Mouse (Mus musculus): ENCODE measurements around the gene Bend6. TPM values are rescaled to one million over a fixed set of nuclear protein-coding genes. Genes with fewer than 3 reads are reported as not detected.

Bend6 gene
- total and polyA plus RNA-seq, 3 experiments: 0.04 to 0.08 TPM; not detected in 1

DNA sequence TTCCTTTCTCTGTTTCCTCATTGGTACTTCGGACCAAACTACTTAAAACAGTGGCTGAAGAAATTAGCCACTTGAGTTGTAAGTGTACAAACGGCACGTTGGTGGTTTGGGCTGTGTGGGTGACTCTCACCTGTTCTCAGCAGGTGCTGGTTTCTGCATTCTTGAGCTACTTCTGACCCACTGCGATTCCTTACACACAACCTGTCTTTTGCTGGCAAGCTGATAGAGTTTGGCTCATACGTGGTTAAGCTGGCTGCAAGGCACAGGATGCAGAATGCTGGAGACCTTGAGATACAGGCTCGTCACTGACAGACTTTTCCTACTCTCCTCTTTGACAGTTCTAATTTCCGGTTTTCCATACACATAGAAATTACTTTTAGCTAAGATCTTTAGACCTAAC lies 19.9 kb upstream of the Bend6 start:
- TF ChIP-seq CHD2 (IDR thresholded peaks at IDR 0.05; ENCODE audit: low read length) (no peak), MAX (IDR thresholded peaks at IDR 0.05; ENCODE audit: low read length) (no peak), ETS1 (IDR thresholded peaks at IDR 0.05; ENCODE audit: low read depth, low read length) (no peak), GATA1 (IDR thresholded peaks at IDR 0.05; ENCODE audit: low read depth, low read length) (no peak), POLR2AphosphoS2 (IDR thresholded peaks at IDR 0.05; ENCODE audit: low read length) (no peak), MYB (IDR thresholded peaks at IDR 0.05; ENCODE audit: low read depth, low read length) (no peak), USF1 (IDR thresholded peaks at IDR 0.05; ENCODE audit: low read depth, low read length) (no peak), KAT2A (conservative IDR thresholded peaks at IDR 0.05; ENCODE audit: low read depth, low read length) (no peak), E2F4 (IDR thresholded peaks at IDR 0.05; ENCODE audit: borderline replicate concordance, low read depth, low read length) (no peak), JUND (IDR thresholded peaks at IDR 0.05; ENCODE audit: low read depth, low read length) (no peak), CHD1 (IDR thresholded peaks at IDR 0.05; ENCODE audit: low read depth, low read length) (no peak), ZC3H11A (IDR thresholded peaks at IDR 0.05; ENCODE audit: low read depth, low read length) (no peak), TCF12 (IDR thresholded peaks at IDR 0.05; ENCODE audit: low read depth, low read length) (no peak), GABPA (IDR thresholded peaks at IDR 0.05; ENCODE audit: low read depth, low read length) (no peak), TAL1 (IDR thresholded peaks at IDR 0.05; ENCODE audit: low read length) (no peak)
- no peak overlapping the region for H3K4me3 ChIP-seq (ENCODE audit: control insufficient read depth in 1 of 2, insufficient read depth in 1 of 2, low read depth in 2 of 2, low read length in 2 of 2)
- no peaks in the 10 kb centered on the region for H3K27me3 ChIP-seq (ENCODE audit: control insufficient read depth in 1 of 2, insufficient read depth in 2 of 2, low read length in 2 of 2)
- no peaks in the 10 kb centered on the region for H3K4me1 ChIP-seq (ENCODE audit: control insufficient read depth in 1 of 2, insufficient read depth in 2 of 2, low read length in 2 of 2)
- H3K36me3 ChIP-seq (ENCODE audit: control insufficient read depth in 1 of 2, insufficient read depth in 2 of 2, low read length in 2 of 2): no peaks in the 10 kb centered on the region
- no peaks in the 10 kb centered on the region for H3K79me2 ChIP-seq (ENCODE audit: control insufficient read depth, insufficient read depth, low read length, poor library complexity)
- no peak overlapping the region for H3K27ac ChIP-seq (ENCODE audit: control insufficient read depth, low read depth, low read length)
- no peaks in the 10 kb centered on the region for H3K9me3 ChIP-seq (replicated peaks; ENCODE audit: insufficient read depth, low read length)
- DNase-seq (ENCODE audit: low read depth, low spot score): no peak
- H3K9ac ChIP-seq (ENCODE audit: control insufficient read depth, low read depth, low read length, poor library complexity, severe bottlenecking): no peak overlapping the region

DNA sequence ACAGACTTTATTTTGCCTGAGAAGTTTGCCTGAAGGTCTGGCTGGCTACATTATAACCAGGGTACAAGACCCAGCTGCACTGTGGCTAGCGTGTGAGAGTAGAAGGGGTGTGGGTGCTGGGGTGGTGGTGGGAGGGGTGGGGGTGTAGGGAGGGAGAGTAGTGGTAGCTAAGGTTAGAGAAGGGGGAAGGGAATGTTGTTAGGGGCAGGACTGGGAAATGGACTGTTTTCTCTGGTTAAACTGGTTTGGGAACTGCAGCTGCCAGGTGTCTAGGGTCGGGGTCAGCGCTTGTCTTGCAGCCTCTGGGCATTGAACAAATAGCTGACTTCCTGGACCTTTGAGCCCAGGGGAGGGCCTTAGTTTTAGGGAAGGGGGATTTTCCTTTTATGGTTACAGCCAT lies 17.7 kb upstream of the Bend6 start:
- TF ChIP-seq POLR2AphosphoS5 (IDR thresholded peaks at IDR 0.05; ENCODE audit: borderline replicate concordance, low read depth, low read length): no peak
- no peak for TF ChIP-seq ETS1 (IDR thresholded peaks at IDR 0.05; ENCODE audit: low read depth, low read length)
- TF ChIP-seq SIN3A (IDR thresholded peaks at IDR 0.05; ENCODE audit: low read length): no peak
- TF ChIP-seq MXI1 (IDR thresholded peaks at IDR 0.05; ENCODE audit: low read depth, low read length): no peak
- no peak for TF ChIP-seq POLR2AphosphoS2 (IDR thresholded peaks at IDR 0.05; ENCODE audit: low read length)
- TF ChIP-seq NELFE (IDR thresholded peaks at IDR 0.05; ENCODE audit: low read depth, low read length): no peak
- no peak for TF ChIP-seq GABPA (IDR thresholded peaks at IDR 0.05; ENCODE audit: low read depth, low read length)
- no peak for TF ChIP-seq ZKSCAN1 (IDR thresholded peaks at IDR 0.05; ENCODE audit: low read depth, low read length)
- no peak for TF ChIP-seq E2F4 (IDR thresholded peaks at IDR 0.05; ENCODE audit: borderline replicate concordance, low read depth, low read length)
- Histone ChIP-seq H3K9ac (ENCODE audit: control insufficient read depth, low read depth, low read length, poor library complexity, severe bottlenecking) (no peak overlapping the region), H3K4me1 (ENCODE audit: control insufficient read depth in 1 of 2, insufficient read depth in 2 of 2, low read length in 2 of 2) (no peaks in the 10 kb centered on the region), H3K9me3 (replicated peaks; ENCODE audit: insufficient read depth, low read length) (no peaks in the 10 kb centered on the region), H3K36me3 (ENCODE audit: control insufficient read depth in 1 of 2, insufficient read depth in 2 of 2, low read length in 2 of 2) (no peaks in the 10 kb centered on the region), H3K27me3 (ENCODE audit: control insufficient read depth in 1 of 2, insufficient read depth in 2 of 2, low read length in 2 of 2) (no peaks in the 10 kb centered on the region), H3K4me3 (ENCODE audit: control insufficient read depth in 1 of 2, insufficient read depth in 1 of 2, low read depth in 2 of 2, low read length in 2 of 2) (no peak overlapping the region), H3K27ac (ENCODE audit: control insufficient read depth, low read depth, low read length) (no peak overlapping the region), H3K79me2 (ENCODE audit: control insufficient read depth, insufficient read depth, low read length, poor library complexity) (no peaks in the 10 kb centered on the region)
- DNase-seq (ENCODE audit: low read depth, low spot score): no peak

Measured in MEL (cell line).